Comparison of ENCODE assay signal across 13 mouse cellular contexts in the genomic region with DNA sequence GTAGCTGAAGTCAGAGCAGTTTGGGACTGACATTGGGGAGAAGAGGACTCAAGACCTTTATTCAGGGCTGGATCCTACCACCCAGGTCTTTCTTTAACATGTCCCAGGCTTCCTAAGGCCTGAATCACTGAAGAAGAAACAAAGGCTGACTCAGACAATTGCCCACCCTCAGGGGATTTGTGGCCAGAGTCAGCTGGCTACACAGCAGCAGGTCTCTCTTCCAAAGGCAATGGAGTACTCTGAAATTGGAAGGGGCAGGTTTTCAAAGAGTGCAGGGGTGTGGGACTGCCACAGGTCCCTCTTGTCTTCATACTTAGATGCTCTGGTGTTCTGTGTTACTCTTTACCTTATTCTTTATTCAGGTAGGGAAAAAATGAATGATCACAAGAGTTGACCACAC.
"Had no signal": no experiment of that assay in that cellular context is flagged by ENCODE, and none has a peak within 500 bp of the region (broad histone marks: within the 10 kb centered on the region; RNA-seq: fewer than 3 reads in every experiment).

No protein-coding gene starts in this region.

- DNase-seq: lung, adult 18-20 months; lung, embryonic 14.5 days; lung, postnatal 10 days; lung, postnatal 4 days; right cerebral cortex, adult 18-20 months; right cerebral cortex, postnatal 25 days; right cerebral cortex, postnatal 4 days; spleen, adult 18-20 months; thymus, adult 2 months; thymus, postnatal 25 days; thymus, postnatal 4 days had no signal

- ATAC-seq: midbrain, embryonic 13.5 days; midbrain, embryonic 16.5 days had no signal
